Mouse (Mus musculus) forebrain, embryonic 14.5 days (tissue): ENCODE measurements around the gene Twnk. TPM values are rescaled to one million over a fixed set of nuclear protein-coding genes. Genes with fewer than 3 reads are reported as not detected.

Source experiments
- ATAC-seq: fragments of 200-750 bp; cut with Nextera tagmentation; 2 replicates; pipeline ENCODE4 v1.8.0; 2017; ENCODE audit warnings: mild to moderate bottlenecking, moderate library complexity
- DNase-seq: peaks from one replicate; pipeline ENCODE4 v3.0.0-alpha.2; 2015; ENCODE audit warnings: low spot score
- H3K27ac ChIP-seq: fragments of 300-500 bp; sonication (generic); 2 replicates; pipeline ENCODE4 v1.5.1; 2014; ENCODE audit warnings: low read depth, mild to moderate bottlenecking, control low read depth, low read length, moderate library complexity
- H3K27me3 ChIP-seq: fragments of 300-500 bp; sonication (generic); replicated peaks from 2 replicates; pipeline ENCODE4 v1.6.1; 2014; ENCODE audit warnings: low read length, control low read depth, mixed read lengths; ENCODE audit not compliant: control insufficient read depth, insufficient read depth
- H3K36me3 ChIP-seq: fragments of 300-500 bp; sonication (generic); 2 replicates; pipeline ENCODE4 v1.6.1; 2014; ENCODE audit warnings: low read length, control low read depth; ENCODE audit not compliant: control insufficient read depth, insufficient read depth
- H3K4me1 ChIP-seq: fragments of 300-500 bp; sonication (generic); 2 replicates; pipeline ENCODE4 v1.6.1; 2014; ENCODE audit warnings: antibody characterized with exemption, low read length, control low read depth; ENCODE audit not compliant: control insufficient read depth, insufficient read depth
- H3K4me2 ChIP-seq: fragments of 300-500 bp; sonication (generic); 2 replicates; pipeline ENCODE4 v1.6.1; 2014; ENCODE audit warnings: mild to moderate bottlenecking, control low read depth, low read length
- H3K4me3 ChIP-seq: fragments of 300-500 bp; sonication (generic); 2 replicates; pipeline ENCODE4 v1.5.1; 2014; ENCODE audit warnings: low read depth, low read length, control low read depth
- H3K9ac ChIP-seq: fragments of 300-500 bp; sonication (generic); 2 replicates; pipeline ENCODE4 v1.6.1; 2014; ENCODE audit warnings: mild to moderate bottlenecking, low read length, control low read depth, moderate library complexity
- H3K9me3 ChIP-seq: fragments of 300-500 bp; sonication (generic); replicated peaks from 2 replicates; pipeline ENCODE4 v1.6.1; 2016; ENCODE audit warnings: low read length, control low read depth, mixed read lengths; ENCODE audit not compliant: control insufficient read depth
- WGBS: fragments of 180-500 bp; shearing (Covaris S2); extraction: QIAGEN DNeasy Blood & Tissue Kit; methylation state at CpG from one replicate; pipeline ENCODE4 v1.1.7; 2014; 5-methylcytosine and 5-hydroxymethylcytosine counted together
- polyA plus RNA-seq: library from polyadenylated mRNA; unstranded; fragments of >200 nt; fragmentation: Nextera tagmentation; extraction: Ambion mirVana; gene quantifications from 2 replicates; pipeline ENCODE4 v1.2.1, GENCODE M21; 2014

Twnk gene
- polyA plus RNA-seq, 1 experiment from 2014 or later, result 10.6 TPM

DNA sequence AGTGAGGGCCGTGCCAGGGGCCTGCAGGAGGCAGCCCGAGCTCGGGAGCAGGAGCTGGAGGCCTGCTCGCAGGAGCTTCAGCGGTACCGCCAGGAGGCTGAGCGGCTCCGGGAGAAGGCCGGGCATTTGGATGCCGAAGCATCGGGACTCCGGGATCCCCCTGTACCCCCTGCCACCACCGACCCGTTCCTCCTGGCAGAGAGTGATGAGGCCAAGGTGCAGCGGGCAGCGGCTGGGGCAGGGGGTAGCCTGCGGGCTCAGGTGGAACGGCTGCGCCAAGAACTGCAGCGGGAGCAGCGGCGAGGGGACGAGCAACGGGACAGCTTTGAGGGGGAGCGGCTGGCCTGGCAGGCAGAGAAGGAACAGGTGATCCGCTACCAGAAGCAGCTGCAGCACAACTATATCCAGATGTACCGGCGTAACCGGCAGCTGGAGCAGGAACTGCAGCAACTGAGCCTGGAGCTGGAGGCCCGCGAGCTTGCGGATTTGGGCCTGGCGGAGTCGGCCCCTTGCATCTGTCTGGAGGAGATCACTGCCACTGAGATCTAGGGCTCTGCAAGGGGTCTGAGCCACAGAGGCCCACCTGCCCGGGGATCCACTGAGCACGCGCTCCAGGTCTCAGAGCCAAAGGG, 20.6 kb downstream of the Twnk start:
- Histone ChIP-seq H3K4me1 (no peaks in the 10 kb centered on the region), H3K27ac (no peak overlapping the region), H3K27me3 (no peaks in the 10 kb centered on the region), H3K36me3 (peaks cover 66% of the 10 kb centered on the region), H3K9ac (no peak overlapping the region), H3K4me3 (no peak overlapping the region), H3K4me2 (no peak overlapping the region), H3K9me3 (no peaks in the 10 kb centered on the region)
- no peak for DNase-seq
- whole genome bisulfite sequencing, result 90% methylated on average over 37 of the region's 37 CpGs
- ATAC-seq, result no peak

DNA sequence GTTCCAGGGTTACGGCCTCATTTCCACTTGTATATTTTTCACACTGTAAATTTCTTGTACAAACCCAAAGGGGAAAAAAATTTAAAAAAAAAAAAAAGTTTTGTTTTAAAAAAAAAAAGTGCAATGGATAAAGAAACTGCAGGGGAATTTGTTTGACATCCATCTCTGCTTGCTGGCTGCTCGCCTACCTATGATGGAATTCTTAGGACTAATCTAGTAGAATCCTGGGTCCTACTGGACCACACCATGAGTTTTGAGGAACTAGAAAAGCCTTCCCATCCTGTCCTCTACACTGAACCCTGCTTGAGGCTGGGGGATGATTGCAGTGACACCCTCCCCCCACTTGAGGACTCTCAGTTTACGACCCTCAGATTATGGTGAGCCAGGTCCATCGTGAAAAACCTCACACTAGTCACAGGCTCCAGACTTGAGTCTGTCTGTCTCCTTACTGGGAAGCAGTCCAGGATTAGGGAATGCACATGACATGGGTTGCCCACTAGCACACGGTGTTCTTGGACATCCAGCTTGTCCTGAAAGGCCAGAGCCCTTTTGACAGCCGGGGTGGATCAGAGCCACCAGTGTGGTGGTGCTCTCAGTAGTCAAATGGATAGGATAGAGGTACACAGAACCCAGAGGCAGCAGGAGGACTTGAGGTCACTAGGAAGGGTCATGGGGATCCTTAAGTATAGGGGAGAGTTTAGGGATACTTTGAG, 21.7 kb downstream of the Twnk start:
- Histone ChIP-seq H3K36me3 (peaks cover 57% of the 10 kb centered on the region), H3K27ac (no peak overlapping the region), H3K27me3 (no peaks in the 10 kb centered on the region), H3K4me1 (no peaks in the 10 kb centered on the region), H3K9ac (no peak overlapping the region; the same call in 1 of the 2 replicates), H3K9me3 (no peaks in the 10 kb centered on the region), H3K4me3 (no peak overlapping the region), H3K4me2 (no peak overlapping the region)
- DNase-seq (no peak), ATAC-seq (no peak)
- 89% methylated on average over 6 of the region's 6 CpGs for WGBS

DNA sequence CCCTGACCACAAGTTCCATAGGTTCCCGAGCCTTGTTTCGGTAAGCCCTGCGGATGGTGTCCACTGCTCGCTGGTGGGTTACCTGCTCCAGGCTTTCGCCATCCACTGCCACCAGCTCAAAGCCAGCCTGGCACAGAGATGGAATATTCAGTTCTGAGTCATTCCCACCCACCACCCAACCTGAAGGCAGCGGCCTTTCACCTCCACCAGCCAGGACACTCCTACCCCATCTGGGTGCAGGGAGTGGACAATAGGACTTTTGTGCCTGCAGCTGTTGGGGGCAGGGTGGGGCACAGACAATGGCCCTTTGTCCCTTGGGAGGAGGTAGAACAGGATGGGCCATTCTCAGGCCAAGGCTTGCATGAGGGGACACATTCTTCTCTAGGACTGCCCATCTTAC, 22.4 kb downstream of the Twnk start:
- H3K4me1 ChIP-seq, result no peaks in the 10 kb centered on the region
- no peaks in the 10 kb centered on the region for H3K27me3 ChIP-seq
- H3K36me3 ChIP-seq, result peaks cover 50% of the 10 kb centered on the region
- H3K27ac ChIP-seq, result no peak overlapping the region
- no peaks in the 10 kb centered on the region for H3K9me3 ChIP-seq
- H3K4me2 ChIP-seq, result no peak overlapping the region
- ATAC-seq (no peak), DNase-seq (no peak)
- H3K4me3 ChIP-seq, result no peak overlapping the region
- H3K9ac ChIP-seq, result no peak overlapping the region
- WGBS, result 83% methylated on average over 6 of the region's 6 CpGs

DNA sequence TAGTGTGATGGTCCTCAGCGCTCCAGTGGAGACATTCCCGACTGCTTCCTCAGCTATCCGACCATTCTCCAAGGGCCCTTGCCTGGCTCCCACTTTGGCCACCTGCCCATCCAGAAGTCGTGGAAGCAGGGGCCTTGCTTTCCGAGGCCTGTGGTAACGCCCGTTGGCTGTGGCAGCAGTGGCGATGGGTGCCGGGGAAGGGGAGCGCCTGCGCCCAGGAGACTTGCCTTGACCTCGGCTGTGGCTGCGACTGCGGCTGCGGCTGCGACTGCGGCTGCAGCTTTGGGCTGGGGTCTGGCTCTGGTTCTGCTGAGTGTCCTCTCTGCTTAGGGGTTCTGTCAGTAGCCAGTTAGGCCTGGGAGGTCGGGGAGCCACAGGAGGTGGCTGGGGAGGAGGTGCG, 23.3 kb downstream of the Twnk start:
- WGBS, result 61% methylated on average over 19 of the region's 19 CpGs
- Histone ChIP-seq H3K4me2 (no peak overlapping the region), H3K27me3 (no peaks in the 10 kb centered on the region), H3K4me3 (no peak overlapping the region), H3K9ac (no peak overlapping the region), H3K27ac (no peak overlapping the region), H3K4me1 (no peaks in the 10 kb centered on the region), H3K9me3 (no peaks in the 10 kb centered on the region), H3K36me3 (peaks cover 45% of the 10 kb centered on the region)
- DNase-seq, result no peak
- no peak for ATAC-seq

DNA sequence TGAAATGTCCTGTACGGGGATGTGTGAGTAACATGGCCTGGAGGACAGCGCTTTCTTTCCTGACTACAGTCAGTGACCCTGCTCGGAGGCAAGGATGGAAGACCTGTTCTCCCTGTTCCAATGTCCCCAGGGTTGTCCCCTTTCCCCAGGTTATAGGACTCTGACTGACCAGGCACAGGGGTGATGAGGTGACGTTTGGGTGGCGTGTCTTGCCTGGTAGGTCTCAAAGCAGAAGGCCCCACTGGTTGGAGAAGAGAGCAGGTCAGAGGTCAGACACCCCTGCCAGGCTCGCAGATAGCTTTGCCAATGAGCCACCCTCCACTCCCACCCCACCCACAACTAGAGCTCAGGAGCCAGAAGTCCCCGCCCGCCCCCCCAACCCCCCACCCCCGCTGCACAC, 24.1 kb downstream of the Twnk start:
- DNase-seq (no peak), ATAC-seq (no peak)
- H3K4me3 ChIP-seq, result no peak overlapping the region
- H3K27me3 ChIP-seq, result no peaks in the 10 kb centered on the region
- H3K4me2 ChIP-seq, result no peak overlapping the region
- 58% methylated on average over 9 of the region's 9 CpGs for WGBS
- H3K9ac ChIP-seq, result no peak overlapping the region
- H3K27ac ChIP-seq, result no peak overlapping the region
- H3K4me1 ChIP-seq, result no peaks in the 10 kb centered on the region
- H3K9me3 ChIP-seq, result no peaks in the 10 kb centered on the region
- H3K36me3 ChIP-seq, result peaks cover 39% of the 10 kb centered on the region

DNA sequence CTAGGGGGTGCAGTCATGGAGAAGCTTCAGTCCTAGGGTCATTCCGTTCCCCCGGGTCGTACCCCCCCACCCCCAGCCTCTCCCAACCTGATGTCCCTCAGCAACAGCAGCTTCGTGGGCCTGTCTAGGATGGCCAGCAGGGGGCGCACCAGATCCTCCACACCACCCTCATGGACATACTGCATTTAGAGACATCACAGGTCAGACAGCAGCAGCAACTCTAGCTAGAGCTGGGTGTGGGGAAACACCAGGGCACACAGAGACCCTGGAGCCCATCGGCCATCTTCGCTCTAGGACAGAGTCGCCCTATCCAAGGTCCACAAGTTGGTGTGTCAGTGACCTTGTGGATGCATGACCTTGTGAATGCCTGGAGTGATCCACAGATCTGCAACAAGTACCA, 24.6 kb downstream of the Twnk start:
- no peaks in the 10 kb centered on the region for H3K4me1 ChIP-seq
- H3K27ac ChIP-seq, result no peak overlapping the region
- no peak overlapping the region for H3K4me3 ChIP-seq
- peak; percentile 42 for DNase-seq
- no peaks in the 10 kb centered on the region for H3K9me3 ChIP-seq
- H3K4me2 ChIP-seq, result no peak overlapping the region
- no peaks in the 10 kb centered on the region for H3K27me3 ChIP-seq
- peak; percentile 24 for ATAC-seq
- H3K36me3 ChIP-seq, result peaks cover 34% of the 10 kb centered on the region
- H3K9ac ChIP-seq, result no peak overlapping the region
- WGBS, result 47% methylated on average over 8 of the region's 8 CpGs

DNA sequence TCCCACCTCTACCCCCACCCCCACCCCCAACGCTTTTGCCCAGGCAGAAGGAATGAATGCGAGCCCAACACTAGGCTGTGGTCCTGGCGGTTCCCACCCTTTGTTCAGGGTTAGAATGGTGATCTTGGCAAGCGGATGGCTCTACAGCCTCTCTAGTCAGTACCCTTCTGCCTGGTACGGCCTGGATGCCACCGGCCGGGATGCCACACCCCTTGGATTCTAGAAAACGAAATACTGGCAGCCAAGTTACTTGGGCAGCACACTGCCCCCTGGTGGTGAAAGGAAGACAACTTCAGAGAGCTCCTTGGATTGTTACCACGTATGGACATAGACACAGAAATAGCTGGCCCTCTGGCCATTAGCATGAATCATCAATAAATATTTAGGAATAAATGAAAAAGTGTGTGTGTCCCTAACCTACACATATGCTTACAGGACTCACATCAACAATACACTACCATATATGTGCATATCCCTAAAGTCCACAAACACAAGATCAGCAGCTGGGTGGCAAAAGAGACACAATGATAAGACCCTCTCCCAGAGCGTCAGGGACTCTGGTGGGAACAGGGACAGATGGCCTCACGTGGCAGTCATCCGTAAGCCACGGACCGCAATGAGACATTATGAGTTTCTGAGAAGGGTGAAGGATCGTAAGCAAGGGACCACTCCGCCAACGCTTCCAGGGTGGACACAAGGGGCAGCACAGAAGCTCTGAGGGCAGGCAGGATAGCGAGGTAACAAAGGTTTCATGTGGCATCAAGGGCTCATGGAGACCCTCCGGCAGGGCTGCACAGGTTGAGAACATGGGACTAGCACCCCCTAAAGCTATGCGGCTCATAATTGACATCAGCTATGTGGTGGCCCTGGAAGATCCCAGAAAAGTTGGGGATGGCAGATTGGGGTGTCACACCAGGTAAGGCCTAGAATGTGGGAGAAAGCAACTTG, 25.6 kb downstream of the Twnk start:
- peak; percentile 94 for DNase-seq
- Histone ChIP-seq H3K27me3 (no peaks in the 10 kb centered on the region), H3K9ac (no peak overlapping the region), H3K27ac (no peak overlapping the region), H3K4me3 (no peak overlapping the region), H3K4me1 (no peaks in the 10 kb centered on the region), H3K9me3 (no peaks in the 10 kb centered on the region), H3K4me2 (peak overlapping the region; percentile 36), H3K36me3 (peaks cover 27% of the 10 kb centered on the region)
- ATAC-seq, result peak; percentile 36
- 38% methylated on average over 20 of the region's 20 CpGs for WGBS

DNA sequence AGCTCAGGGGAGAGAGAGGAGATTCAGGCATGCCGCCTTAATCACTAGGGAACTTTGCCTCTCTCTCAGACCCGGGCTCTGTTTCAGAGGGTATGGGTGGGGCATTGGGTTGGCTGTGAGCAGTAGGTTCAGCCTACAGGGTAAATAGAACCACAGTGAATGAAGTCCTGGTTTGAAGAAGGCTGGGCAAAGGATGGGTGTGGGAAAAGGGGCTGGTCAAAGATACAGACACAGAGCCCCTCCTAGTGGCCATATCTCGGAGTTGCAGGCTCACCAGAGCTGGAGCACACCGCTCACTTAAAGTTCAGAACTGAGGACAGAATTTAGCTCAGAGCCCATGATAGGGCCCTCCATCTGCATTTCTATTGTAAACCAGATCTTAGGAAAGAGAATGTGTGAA, 26.3 kb downstream of the Twnk start:
- 16% methylated on average over 4 of the region's 4 CpGs for WGBS
- H3K27ac ChIP-seq, result no peak overlapping the region
- no peaks in the 10 kb centered on the region for H3K9me3 ChIP-seq
- H3K4me3 ChIP-seq, result no peak overlapping the region
- ATAC-seq, result peak; percentile 66
- peak; percentile 86 for DNase-seq
- no peaks in the 10 kb centered on the region for H3K4me1 ChIP-seq
- H3K36me3 ChIP-seq, result peaks cover 19% of the 10 kb centered on the region
- no peak overlapping the region for H3K9ac ChIP-seq
- H3K27me3 ChIP-seq, result no peaks in the 10 kb centered on the region
- H3K4me2 ChIP-seq, result no peak overlapping the region
